Mouse (Mus musculus) regulatory T cell (primary cell): ENCODE measurements around the gene Bmp3.

Experiments
- in situ Hi-C: fragments of 300-600 bp; cut with MboI, MseI; formaldehyde crosslinking; loops from one replicate; pipeline ENCODE4 v1.15.1; 2025; ENCODE audit warnings: high pct_unique_total_duplicates

Gene Bmp3

DNA sequence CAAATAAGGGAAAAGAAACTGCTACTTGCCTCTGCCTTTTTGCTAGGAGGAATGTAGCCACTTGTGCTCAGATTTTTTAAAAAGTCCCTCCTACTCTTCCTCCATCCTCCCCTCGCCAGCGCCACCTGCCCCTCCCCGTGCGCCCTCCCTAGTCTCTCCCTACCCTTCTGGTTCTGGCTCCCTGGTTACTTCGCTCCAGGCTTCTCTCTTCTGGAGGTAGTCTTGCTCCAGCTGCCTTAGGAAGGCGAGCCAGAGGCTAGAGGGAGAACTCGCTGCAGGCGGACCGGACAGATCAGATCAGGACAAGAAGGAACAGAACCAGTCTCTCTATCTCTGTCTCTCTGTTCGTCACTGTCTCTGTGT lies at the start of gene Bmp3:
Gene Bmp3 (plus strand): TSS at position 152 of the 363 bp plus-strand sequence.
- in situ Hi-C loops = no loop called here

DNA sequence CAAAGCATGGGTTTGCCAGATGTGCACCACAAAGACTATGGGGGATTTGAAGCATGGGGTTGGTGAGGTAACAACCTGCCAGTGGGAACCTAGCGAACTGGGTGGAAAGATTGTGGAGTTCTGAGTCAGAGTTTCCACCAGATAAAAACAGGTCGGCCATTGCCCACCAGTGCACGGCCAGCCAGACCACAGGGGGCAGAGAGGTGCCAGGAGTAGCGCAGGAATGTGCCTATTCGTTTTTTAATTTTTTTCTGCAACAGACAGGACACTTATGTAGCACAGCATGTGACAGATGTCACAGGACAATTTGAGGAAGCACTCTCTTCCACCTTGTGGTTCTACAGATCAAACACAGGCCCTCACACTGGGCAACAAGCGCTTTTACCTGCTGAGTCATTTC lies 49.5 kb upstream of the Bmp3 start:
- in situ Hi-C loops = no loop called here

DNA sequence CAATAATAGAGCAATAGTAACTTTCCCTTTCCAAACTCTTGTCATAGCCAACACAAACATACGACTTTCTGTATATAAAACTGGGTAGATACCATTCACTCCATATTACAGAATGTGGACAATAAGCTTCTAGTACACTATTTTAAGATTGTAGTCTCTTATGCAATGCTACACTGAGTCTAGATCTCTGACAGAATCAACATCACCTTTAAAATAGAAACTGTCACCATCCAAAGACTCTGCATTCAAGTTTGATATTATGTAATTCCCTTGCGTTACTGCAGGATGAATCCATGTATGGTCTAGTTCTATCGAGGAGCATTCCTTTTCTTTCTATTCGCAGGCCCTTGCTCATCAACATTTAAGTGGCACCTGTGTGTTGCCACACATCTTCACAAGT lies 47.7 kb upstream of the Bmp3 start:
- in situ Hi-C loops = no loop called here

DNA sequence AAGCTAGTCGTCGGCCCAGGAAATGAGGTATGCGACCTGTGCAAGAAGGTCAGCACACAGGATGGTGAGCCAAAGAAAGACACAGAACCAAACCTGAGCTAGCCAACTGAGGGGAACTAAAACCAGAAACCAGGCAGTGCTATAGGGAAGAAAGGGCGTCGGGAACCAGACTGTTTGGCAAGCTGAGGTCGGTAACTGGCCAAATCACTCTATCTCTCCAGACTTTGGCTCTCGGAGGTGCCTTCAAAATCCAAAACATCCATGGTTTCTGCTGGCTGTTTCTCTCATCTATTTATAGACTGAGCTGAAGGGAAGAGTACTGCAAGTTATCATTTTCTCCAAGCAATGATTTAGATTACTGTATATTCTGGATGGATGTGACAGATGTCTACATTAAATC lies 47.2 kb upstream of the Bmp3 start:
- in situ Hi-C loops = no loop called here

- in situ Hi-C loops = no loop called here
These were observed 46.3 kb upstream of the Bmp3 start for GRCm38 (mm10) chr5:98807953-98808352.

DNA sequence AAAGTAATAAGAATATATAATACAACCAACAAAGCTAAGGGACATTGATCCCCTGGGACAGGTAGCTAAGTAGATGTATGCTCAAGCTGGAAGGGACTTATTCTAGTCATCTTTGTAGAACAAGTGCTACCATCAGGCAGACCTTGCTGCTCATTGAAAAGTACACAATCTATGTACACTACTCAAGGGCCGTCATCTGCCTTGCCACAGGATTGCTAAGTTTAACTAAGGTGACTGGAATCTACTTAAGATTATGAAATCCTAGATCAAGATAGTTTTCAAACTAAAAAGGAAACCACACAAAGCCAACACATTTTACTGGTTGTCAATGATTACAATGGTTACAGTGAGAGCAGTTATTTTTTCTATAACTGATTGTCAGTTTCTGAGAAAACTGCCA lies 41.8 kb upstream of the Bmp3 start:
- in situ Hi-C loops = no loop called here

DNA sequence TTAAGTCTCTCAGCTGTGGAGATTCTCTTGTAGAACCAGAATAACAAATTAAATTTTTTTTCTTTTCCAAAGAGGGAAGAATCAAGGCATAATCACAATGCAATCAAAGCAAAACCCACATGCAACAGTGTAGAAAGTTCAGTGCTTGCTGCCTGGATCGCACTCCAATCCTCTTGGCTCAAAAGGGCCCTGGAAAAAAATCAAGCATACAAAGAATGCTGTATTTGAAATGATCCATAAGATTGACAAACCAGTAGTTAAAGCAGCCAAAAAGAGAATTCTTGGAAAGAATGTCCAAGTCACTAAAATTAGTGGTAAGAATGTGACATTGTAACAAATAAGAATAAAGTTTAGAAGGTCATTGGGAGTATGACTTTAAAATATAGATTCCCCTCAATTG lies 38.9 kb upstream of the Bmp3 start:
- in situ Hi-C loops = no loop called here

- in situ Hi-C loops = no loop called here
These were observed 20.5 kb upstream of the Bmp3 start for GRCm38 (mm10) chr5:98833760-98834159.

- in situ Hi-C loops = no loop called here
These were observed 19.9 kb upstream of the Bmp3 start for GRCm38 (mm10) chr5:98834300-98834699.

- in situ Hi-C loops = no loop called here
These were observed 11.5 kb upstream of the Bmp3 start for GRCm38 (mm10) chr5:98842600-98843310.

- in situ Hi-C loops = no loop called here
These were observed 9.6 kb upstream of the Bmp3 start for GRCm38 (mm10) chr5:98844664-98845063.

GRCm38 (mm10) chr5:98854627-98855564 lies 681 bp downstream of the Bmp3 start:
- in situ Hi-C loops = no loop called here

GRCm38 (mm10) chr5:98855741-98856140 lies 1.5 kb downstream of the Bmp3 start:
- in situ Hi-C loops = no loop called here

GRCm38 (mm10) chr5:98856356-98856755 lies 2.1 kb downstream of the Bmp3 start:
- in situ Hi-C loops = no loop called here

DNA sequence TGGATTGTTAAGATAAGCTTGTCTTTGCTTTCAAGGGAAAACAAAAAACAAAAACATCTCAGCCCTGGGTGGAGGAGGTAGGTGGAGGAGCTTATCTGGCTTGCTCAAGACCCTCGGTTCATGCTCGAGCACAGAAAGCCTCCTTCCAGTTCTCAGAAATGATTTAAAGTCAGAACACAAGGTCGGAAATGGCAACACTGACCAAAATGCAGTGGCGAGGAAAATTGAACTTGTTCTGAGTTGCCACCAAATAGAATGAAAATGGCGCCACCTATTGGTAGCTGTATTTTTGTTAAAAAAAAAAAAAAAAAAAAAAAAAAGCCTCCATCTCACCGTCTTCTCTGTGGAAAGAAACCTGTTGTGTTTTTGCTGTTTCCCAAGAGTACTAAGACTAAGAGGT lies 9.7 kb downstream of the Bmp3 start:
- in situ Hi-C loops = loop anchor here (5.0 to 10.0 kb wide), 2 partner anchors 497 to 791 kb away; no protein-coding TSS in a partner anchor

- in situ Hi-C loops = loop anchor here (10.0 kb wide), 1 partner anchor 790 kb away; no protein-coding TSS in a partner anchor
These were observed 10.9 kb downstream of the Bmp3 start for GRCm38 (mm10) chr5:98865146-98865545.

- in situ Hi-C loops = no loop called here
These were observed 21.8 kb downstream of the Bmp3 start for GRCm38 (mm10) chr5:98876056-98876455.

DNA sequence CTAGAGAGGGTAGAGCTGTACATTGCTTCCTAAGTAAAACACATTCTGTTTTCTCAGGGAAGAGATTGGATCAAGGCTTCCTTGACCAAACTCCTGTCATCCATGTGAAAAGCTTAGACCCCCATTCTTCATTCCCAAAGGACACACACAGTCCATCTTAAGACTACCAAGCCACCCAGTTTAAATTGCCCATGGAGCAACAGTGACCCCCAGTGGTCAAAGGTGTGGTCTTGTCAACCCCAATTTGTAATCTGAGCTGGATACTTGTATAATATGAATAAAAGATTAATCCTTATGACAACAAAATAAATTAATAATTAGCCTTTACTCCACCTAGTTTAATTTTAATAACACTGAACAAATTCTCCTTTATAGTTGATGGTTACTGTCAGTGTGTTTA lies 24.7 kb downstream of the Bmp3 start:
- in situ Hi-C loops = no loop called here

DNA sequence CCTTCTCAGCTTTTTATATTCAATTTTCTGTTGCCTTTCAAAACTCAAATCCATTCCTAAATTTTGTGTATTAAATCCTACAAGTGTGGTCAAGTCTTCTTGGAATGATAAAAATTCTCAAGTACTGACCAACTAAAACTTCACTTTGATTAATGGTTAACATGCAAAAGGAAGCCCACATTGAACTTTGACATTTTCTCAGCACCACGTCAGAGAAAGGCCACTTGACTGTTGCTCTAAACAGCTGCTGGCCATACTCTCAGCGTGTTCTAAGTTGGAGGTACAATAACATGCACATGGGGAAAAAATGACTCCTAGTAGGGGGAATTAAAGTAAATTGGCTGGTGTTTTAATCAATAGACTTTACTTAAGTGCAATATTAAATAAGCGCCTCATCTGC lies 27.9 kb downstream of the Bmp3 start:
- in situ Hi-C loops = no loop called here

DNA sequence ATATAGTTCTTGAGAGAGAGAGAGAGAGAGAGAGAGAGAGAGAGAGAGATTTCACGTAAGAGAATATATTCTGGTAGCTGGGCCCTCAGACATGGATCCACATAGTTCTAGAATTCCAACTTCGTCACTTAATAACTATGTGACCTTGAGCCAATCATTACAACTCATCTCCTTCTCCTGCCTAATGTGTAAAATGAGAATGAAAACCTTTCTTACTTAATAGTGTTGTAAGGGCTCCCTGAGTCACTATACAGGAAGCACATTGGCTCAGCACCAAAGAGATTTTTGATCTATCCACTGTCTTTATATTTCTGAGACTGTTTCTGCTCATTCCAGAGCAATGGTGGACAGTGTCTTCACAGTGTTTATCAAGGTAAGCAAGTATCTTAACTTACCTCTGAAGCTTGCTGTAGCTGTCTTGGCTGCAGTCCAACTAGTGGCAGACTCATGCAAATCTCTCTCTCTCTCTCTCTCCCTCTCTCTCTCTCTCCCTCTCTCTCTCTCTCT lies 36.4 kb downstream of the Bmp3 start:
- in situ Hi-C loops = no loop called here

DNA sequence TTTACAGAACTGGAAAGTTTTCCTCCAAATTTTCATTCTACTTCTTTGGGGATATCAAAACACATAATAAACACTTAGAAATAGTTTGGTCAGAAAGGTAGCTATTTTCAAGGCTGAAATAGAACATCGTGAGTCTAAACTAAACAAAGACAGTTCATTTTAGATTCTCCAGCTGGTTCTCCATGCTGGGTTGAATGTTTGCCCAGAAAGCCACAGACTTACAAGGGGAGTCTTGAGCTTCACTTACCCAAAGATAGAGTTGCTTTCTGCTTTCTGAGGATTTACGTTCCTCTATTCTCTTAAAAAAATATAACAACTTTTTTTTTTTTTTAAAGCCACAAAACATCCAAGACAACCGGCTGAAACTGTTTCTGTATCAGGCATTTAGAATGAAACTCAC lies 40.1 kb downstream of the Bmp3 start:
- in situ Hi-C loops = no loop called here

DNA sequence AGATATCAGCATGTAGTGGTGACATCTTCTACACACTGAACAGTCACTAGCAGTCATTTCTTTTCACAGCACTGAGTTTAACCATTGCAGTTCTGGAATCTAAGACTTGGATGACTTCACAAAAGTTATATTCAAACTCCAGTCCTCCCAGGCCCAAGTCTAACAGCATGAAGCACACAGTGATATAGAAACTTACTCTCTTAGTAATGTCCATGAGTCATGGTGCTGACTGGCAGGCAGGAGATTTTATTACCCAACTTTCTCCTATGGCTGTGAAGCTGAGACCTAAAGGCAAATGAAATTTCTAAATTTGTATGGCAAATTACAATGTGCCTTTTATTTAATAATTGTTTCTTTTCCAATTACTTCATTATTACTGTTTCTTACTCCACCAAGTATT lies 43.7 kb downstream of the Bmp3 start:
- in situ Hi-C loops = no loop called here

GRCm38 (mm10) chr5:98900926-98901325 lies 46.7 kb downstream of the Bmp3 start:
- in situ Hi-C loops = no loop called here
